18 mouse cellular contexts compared by ENCODE assay signal in genomic region chr16:55847679-55848078, GRCm38 (mm10).
"Had no signal": no experiment of that assay in that cellular context is flagged by ENCODE, and none has a peak within 500 bp of the region (broad histone marks: within the 10 kb centered on the region; RNA-seq: fewer than 3 reads in every experiment).

No protein-coding gene starts in this region.

- H3K27me3 ChIP-seq: liver, embryonic 13.5 days; neural tube, embryonic 12.5 days; neural tube, embryonic 15.5 days had no signal

- H3K9ac ChIP-seq: liver, embryonic 13.5 days; neural tube, embryonic 12.5 days; neural tube, embryonic 15.5 days had no signal

- H3K4me3 ChIP-seq: liver, embryonic 13.5 days; neural tube, embryonic 12.5 days; neural tube, embryonic 15.5 days had no signal

- H3K4me2 ChIP-seq: liver, embryonic 13.5 days; midbrain, embryonic 11.5 days; neural tube, embryonic 12.5 days; neural tube, embryonic 15.5 days had no signal

- DNase-seq: kidney, adult 18-20 months; kidney, adult 9 months; kidney, postnatal 14 days; kidney, postnatal 4 days; layer of hippocampus, adult 9-11 months; liver, embryonic 13.5 days; lung, adult 2 months; lung, postnatal 36 days; midbrain, embryonic 14.5 days; right cerebral cortex, postnatal 4 days; thymus, adult 2 months; thymus, postnatal 14 days; thymus, postnatal 4 days had no signal

- H3K9me3 ChIP-seq: liver, embryonic 13.5 days had no signal

- H3K27ac ChIP-seq: liver, embryonic 13.5 days; neural tube, embryonic 12.5 days; neural tube, embryonic 15.5 days; stomach, postnatal 0 days had no signal

- ATAC-seq: lung, postnatal 0 days had no signal

- H3K4me1 ChIP-seq: liver, embryonic 13.5 days; neural tube, embryonic 12.5 days; neural tube, embryonic 15.5 days had no signal
